Mouse (Mus musculus): Measurements from ENCODE around the gene Rpap3. TPM values are rescaled to one million over a fixed set of nuclear protein-coding genes. Genes with fewer than 3 reads are reported as not detected.

Rpap3 gene
- 19.2 TPM for total RNA-seq (2023)

DNA sequence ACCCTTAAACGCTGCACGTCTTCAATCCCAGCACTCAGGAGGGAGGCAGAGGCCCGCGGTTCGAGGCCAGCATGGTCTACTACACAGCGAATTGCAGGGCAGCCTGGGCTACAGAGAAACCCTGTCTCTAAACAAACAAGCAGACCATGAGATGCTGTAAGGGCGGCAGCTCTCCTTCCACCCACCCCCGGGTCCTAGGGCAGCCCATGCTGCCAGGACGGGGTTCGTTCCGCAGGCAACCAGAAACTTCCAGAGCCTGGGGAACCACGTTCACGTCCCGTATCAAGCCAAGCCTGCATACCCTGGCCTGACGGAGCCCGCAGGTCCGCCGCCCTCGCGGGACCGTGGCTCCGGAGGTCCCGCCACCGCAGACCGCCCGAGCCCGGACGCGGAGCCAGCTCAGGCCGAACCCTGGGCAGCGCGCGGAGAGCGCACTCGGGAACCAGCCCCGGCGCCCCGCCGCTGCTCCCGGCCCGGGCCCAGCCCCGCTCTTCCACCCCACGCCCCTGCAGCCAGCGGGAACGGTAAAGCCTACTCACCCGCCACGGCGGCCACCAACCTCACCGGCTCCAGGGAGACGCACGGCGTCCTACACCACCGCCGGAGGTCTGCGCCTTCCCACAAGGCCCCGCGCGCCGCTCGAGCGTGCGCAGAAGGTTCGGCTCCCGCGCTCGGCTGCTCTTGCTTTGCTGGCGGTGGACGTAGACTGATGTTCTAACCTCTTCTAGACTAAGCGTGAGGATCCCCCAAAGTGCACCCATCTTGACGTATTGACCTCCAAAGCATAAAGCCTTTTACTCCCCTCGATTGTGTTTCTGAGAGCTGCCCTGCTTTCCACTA lies at the start of gene Rpap3:
Gene Rpap3 (minus strand): TSS at position 615 of the 840 bp plus-strand sequence.

GRCm38 (mm10) chr15:97731111-97731510 lies 25.5 kb upstream of the Rpap3 start, which contains the start of gene Endou:
TSS of gene Endou (minus strand) at chr15:97731339.

Other genes starting within 250 kb of the Rpap3 start
- gene Endou, start 25.5 kb upstream of the Rpap3 start, total RNA-seq (2023), result 0.47 TPM
- 2.7 TPM for gene Rapgef3, start 62.1 kb upstream of the Rpap3 start, total RNA-seq (2023)
- gene Slc48a1, start 72.7 kb upstream of the Rpap3 start, total RNA-seq (2023), result 24.7 TPM
- 142 TPM for gene Hdac7, start 138.7 kb upstream of the Rpap3 start, total RNA-seq (2023)
- gene Vdr, start 204.8 kb upstream of the Rpap3 start, total RNA-seq (2023), result 0.89 TPM